Mouse (Mus musculus) frontal cortex, postnatal 36 days (tissue): ENCODE results near the gene Cpn1.

ENCODE experiments used
- DNase-seq, 2 experiments: peaks; one replicate each; pipeline ENCODE4 v3.0.0; 2022; ENCODE audit warnings: low spot score in 2 of 2

Gene Cpn1

GRCm38 (mm10) chr19:43986069-43986794, at the start of gene Cpn1:
TSS of gene Cpn1 (minus strand) at chr19:43986556.
- no peak for DNase-seq

- DNase-seq: no peak
These were observed 47.0 kb upstream of the Cpn1 start for GRCm38 (mm10) chr19:44033396-44033795.

GRCm38 (mm10) chr19:44032046-44032744, 45.8 kb upstream of the Cpn1 start:
- DNase-seq: no peak

- DNase-seq: no peak
These were observed 43.7 kb upstream of the Cpn1 start for GRCm38 (mm10) chr19:44030024-44030423.

- no peak for DNase-seq
These were observed 42.6 kb upstream of the Cpn1 start, which contains the start of gene Cyp2c23 for GRCm38 (mm10) chr19:44028972-44029371. TSS of gene Cyp2c23 (minus strand) at chr19:44029208.

GRCm38 (mm10) chr19:44026956-44027530, 40.7 kb upstream of the Cpn1 start:
- no peak for DNase-seq

- no peak for DNase-seq
These were observed 38.7 kb upstream of the Cpn1 start for GRCm38 (mm10) chr19:44024921-44025585.

- DNase-seq: no peak
These were observed 36.7 kb upstream of the Cpn1 start for GRCm38 (mm10) chr19:44023066-44023465.

GRCm38 (mm10) chr19:44021502-44021901, 35.1 kb upstream of the Cpn1 start:
- DNase-seq: no peak

- DNase-seq: no peak
These were observed 33.4 kb upstream of the Cpn1 start for GRCm38 (mm10) chr19:44019739-44020138.

- DNase-seq: no peak
These were observed 27.5 kb upstream of the Cpn1 start for GRCm38 (mm10) chr19:44013862-44014261.

- no peak for DNase-seq
These were observed 22.4 kb upstream of the Cpn1 start for GRCm38 (mm10) chr19:44008784-44009183.

- DNase-seq: peak; percentile 42 to 67
These were observed 20.8 kb upstream of the Cpn1 start for GRCm38 (mm10) chr19:44007186-44007585.

GRCm38 (mm10) chr19:44005025-44005424, 18.7 kb upstream of the Cpn1 start:
- no peak for DNase-seq

- DNase-seq: no peak
These were observed 17.9 kb upstream of the Cpn1 start for GRCm38 (mm10) chr19:44004261-44004660.

GRCm38 (mm10) chr19:44000720-44001119, 14.4 kb upstream of the Cpn1 start:
- no peak for DNase-seq

- no peak for DNase-seq
These were observed 13.7 kb upstream of the Cpn1 start for GRCm38 (mm10) chr19:44000061-44000460.

- no peak for DNase-seq
These were observed 12.6 kb upstream of the Cpn1 start for GRCm38 (mm10) chr19:43998802-43999527.

GRCm38 (mm10) chr19:43998101-43998500, 11.7 kb upstream of the Cpn1 start:
- peak; percentile 66 to 75 for DNase-seq

- no peak for DNase-seq
These were observed 9.1 kb upstream of the Cpn1 start for GRCm38 (mm10) chr19:43995427-43995826.

- no peak for DNase-seq
These were observed 6.1 kb upstream of the Cpn1 start for GRCm38 (mm10) chr19:43992464-43992863.

- DNase-seq: no peak
These were observed 4.0 kb upstream of the Cpn1 start for GRCm38 (mm10) chr19:43990362-43990761.
